Mouse (Mus musculus): Measurements from ENCODE around the gene Trpc4ap. TPM values are rescaled to one million over a fixed set of nuclear protein-coding genes. Genes with fewer than 3 reads are reported as not detected.

Trpc4ap gene
- polyA plus RNA-seq, 1 experiment = 87.8 TPM

DNA sequence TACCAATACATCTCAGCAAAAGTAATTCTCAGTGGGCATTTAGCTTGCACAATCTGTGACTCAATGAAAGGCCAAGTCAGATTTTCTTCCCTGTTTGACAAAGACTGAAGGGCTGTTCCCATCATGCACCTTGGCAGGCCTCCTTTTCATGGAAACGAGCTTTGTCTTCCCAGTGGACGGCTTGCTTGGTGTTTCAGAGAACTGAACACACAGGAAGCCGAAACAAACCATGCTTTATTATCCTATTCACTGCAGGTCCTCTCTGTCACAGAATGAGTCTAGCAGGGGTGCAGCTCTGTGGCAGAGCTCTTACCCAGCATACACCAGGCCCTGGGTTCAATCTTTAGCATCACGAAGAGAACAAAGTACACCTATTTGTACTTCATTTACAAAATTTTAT is 11.4 kb upstream of the Trpc4ap start:
- TF ChIP-seq GATA1 (IDR thresholded peaks at IDR 0.05; ENCODE audit: low read length) = no peak

DNA sequence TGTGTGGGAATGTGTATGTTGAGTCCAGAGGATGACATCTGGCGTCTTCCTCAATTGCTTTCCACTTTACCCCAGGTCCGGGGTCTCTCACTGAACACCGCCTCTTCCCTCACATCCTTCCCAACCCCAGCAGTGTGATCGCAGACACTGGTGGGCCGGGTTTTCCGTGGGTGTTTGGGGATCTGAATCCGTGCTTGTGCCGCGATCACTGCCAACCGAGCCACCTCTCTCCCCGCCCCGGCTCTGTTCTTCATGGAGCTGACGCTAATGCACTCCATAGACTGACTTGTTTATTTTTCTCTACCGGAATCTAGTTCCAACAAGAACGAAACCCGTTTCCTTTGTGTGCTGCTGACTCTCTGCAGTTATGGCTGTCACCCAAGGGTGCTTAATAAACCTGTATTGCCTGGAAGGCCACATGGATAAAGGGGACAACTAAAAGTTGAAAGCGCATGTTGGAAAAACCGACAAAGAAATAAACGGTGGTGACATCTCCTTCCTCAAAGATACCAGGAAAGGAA is 9.3 kb upstream of the Trpc4ap start:
- TF ChIP-seq GATA1 (IDR thresholded peaks at IDR 0.05; ENCODE audit: low read length) = no peak

DNA sequence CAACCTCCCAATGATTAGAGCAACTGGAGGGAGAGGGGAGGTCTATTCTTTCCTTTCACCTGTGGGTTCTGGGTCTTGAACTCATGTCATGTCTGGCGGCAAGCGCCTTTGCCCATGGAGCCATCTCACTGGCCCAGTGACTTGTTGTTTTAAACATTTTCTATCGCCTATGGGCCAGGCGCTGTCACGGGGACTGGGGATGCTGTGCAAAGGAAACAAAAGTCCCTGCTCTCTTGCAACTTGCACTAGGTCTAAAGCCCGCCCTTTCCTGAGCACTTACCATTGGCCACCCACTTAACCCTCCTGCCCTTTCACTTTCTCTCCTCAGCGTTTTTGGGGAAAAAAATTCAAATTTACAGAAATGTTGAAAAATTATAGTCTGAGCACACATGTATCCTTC is 4.7 kb upstream of the Trpc4ap start:
- TF ChIP-seq GATA1 (IDR thresholded peaks at IDR 0.05; ENCODE audit: low read length) = no peak

DNA sequence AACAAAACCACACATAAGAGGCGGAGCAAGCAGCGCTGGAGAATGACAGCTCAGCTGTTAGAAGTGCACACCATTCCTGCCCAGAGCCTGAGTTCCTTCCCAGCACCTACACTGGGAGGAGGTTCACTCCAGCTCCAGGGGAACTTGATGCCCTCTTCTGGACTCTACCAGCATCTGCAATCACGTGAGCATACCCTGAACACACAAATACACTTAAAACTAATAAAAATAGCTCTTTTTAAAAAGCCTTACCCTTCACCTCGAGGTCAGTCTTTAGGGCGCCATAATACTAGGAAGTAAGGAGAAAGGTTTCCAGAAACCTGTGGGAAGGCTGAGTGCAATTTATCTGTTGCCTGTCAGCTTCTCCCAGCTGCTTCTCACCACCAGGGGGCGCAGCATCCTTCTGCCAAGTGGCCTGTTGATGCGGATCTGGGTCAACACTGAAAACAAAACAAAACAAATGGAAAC is 3.9 kb upstream of the Trpc4ap start:
- no peak for TF ChIP-seq GATA1 (IDR thresholded peaks at IDR 0.05; ENCODE audit: low read length)

DNA sequence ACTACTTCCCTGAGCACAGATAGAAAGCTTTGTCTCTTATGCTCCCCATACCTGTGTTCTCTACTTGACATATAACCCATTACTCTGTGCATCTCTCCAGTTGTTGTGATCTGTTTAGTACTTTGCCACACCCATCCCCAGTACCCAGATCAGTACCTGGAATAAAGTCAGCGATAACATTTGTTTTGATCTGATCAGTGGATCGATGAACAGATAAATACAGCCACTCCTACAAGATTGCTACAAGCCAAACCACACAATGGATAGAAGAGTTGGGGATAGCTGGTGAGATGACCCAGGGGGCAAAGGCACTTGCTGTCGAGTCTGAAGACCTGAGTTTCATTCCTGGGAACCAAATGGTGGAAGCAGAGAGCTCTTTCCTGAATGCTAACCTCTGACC is 3.1 kb upstream of the Trpc4ap start:
- no peak for TF ChIP-seq GATA1 (IDR thresholded peaks at IDR 0.05; ENCODE audit: low read length)

DNA sequence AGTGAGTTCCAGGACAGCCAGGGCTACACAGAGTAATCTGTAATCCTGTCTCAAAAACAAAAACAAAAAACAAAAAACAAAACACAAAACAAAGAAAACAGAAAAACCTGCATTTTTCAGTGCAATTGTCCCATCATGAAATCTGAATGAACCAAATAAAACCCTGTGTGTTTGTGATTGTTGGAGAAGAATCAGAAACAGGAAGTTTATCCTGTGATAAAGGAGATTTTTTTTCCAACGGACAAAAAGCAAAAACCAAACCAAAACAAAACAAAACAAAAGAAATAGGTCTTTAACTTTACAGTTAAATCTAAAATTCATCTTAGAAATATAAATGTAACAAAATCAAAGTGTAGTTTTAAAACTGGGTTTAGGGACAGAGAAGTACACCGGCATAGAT is 2.4 kb upstream of the Trpc4ap start:
- TF ChIP-seq GATA1 (IDR thresholded peaks at IDR 0.05; ENCODE audit: low read length) = no peak

DNA sequence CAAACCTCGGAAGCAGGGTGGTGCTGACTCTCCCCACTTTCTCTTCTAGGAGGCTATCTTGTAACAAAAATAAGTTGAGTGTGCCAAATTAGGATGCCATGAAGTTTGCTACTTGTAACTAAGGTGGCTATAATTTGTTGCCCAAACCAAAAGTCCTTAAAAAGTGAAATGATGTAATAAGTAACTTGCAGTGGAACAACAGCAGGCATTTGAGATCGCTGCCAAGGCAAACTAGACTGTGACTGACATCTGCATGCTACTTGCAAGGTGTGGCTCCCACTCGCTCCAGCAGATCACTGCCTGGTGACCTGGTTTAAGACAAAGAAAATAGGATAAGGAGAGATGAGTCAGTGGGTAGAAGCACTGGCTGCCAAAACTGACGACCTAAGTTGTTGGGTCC is 952 bp upstream of the Trpc4ap start:
- no peak for TF ChIP-seq GATA1 (IDR thresholded peaks at IDR 0.05; ENCODE audit: low read length)

DNA sequence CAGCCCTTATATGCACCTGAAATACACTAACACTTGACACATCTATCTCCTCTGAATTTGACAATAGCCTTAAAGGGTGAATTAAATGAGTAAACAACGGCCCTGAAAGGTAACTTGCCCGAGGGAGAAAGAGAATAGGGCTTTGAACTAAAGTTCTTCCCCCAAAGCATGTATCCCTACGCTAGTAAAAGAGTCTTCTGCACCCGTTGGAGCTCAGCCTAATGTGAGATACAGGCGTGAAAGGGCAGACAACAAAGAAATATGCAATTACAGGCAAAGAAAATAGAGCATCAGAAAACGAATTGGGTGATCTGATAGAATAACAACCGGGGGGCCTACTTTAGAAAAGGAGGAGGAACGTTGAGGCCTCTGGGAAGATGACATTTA is 855 bp downstream of the Trpc4ap start:
- no peak for TF ChIP-seq GATA1 (IDR thresholded peaks at IDR 0.05; ENCODE audit: low read length)

DNA sequence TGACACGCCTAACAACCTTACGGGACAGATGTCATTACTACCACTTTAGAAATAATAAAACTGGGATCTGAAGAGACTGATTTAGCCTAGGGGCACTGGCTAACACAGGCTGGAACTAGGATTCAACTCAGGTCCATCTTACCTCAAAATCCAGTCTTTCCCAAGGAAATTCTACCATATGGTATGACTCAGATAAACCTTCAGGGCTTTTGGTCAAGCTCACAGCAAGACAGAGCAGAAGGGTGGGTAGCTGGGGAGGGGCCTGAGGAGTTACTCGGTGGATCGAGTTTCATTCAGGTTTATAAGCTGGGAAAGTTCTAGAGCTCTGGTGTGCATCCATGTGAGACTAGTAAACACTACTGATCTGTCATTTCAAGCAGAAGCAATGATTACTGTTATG is 3.0 kb downstream of the Trpc4ap start:
- no peak for TF ChIP-seq GATA1 (IDR thresholded peaks at IDR 0.05; ENCODE audit: low read length)

DNA sequence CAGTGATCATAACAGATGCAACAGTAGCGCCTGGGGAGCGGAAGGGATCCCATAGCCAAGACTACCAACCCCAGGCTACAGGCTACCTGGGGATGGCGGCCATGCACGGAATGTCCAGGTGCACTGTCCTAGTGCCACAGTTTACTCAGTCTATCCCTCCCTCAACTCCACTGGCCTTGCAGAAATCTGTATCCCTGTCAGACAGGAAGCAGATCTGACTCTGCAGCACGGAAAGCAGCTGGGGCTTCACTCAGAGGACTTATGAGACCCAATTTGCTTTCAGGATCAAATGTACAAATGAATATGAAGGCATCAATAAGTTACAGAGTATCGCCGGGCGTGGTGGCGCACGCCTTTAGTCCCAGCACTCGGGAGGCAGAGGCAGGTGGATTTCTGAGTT is 4.4 kb downstream of the Trpc4ap start:
- TF ChIP-seq GATA1 (IDR thresholded peaks at IDR 0.05; ENCODE audit: low read length) = no peak

DNA sequence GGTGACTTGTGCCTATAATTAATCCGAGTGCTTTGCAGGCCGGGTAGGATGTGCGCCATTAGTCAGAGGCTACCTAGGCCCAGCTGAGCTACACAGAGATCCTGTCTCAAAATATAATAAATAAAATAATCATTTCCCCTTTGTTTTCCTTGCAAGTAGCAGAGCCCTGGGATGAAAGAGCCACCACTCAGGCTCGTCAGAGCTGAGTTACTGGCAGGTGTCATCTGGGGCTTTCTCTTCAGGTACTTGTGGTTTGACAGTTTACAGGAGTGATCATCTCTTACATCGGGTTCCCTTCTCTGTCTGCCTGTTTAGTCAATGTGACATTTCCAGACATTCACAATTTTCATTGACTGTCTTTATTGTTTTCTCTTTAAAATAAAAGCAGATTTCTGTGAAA is 5.6 kb downstream of the Trpc4ap start:
- no peak for TF ChIP-seq GATA1 (IDR thresholded peaks at IDR 0.05; ENCODE audit: low read length)

DNA sequence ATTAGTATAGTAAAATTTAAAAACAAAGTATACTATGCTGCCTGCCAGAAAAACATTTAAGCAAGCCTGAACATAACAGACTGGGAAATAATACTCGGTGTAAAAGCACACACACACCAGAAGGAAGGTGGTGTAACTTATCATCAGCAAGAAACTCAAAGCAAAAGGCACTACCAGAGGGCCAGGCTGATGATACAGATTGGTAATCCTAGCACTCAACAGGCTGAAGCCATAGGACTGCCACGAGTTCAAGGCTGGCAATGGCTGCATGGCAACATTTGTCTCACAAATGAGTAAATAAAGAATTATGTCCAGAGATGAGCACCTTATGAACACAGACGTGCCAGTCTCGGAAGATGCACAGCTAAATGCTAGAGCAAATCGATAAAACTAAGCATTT is 8.4 kb downstream of the Trpc4ap start:
- no peak for TF ChIP-seq GATA1 (IDR thresholded peaks at IDR 0.05; ENCODE audit: low read length)

DNA sequence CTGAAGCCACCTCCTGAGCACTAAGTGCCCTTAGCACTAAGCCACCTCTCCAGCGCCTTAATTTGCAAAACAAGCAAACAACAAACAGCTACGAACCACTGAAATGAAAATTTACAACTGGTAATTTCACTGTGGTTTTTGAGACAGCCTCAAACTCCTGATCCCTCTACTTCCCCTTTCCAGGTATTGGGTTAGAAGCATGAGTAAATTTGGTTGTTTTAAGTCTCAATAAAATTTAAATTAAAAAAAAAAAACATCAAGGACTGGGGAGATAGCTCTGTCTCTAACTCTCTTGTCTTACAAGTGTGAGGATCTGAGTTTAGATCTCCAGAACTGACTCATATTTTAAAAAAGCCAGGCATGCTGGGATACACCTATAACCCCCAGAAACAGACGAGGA is 9.0 kb downstream of the Trpc4ap start:
- TF ChIP-seq GATA1 (IDR thresholded peaks at IDR 0.05; ENCODE audit: low read length) = no peak

DNA sequence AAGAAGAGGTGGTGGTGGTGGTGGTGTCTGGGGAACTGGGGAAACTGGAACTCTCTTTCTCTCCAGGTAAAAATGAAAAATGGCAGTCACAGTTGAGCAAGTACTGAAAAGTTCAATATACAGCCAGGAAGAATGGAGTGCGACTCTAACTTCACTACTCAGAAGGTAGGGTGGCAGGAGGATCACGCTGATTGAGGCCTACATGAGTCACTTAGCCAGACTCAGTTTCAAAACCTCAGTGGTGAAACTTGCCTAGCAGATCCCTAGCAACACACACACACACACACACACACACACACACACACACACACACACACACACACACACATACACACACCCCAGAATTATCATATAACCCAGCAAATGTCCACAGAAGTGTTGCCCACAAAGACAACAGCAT is 10.3 kb downstream of the Trpc4ap start:
- no peak for TF ChIP-seq GATA1 (IDR thresholded peaks at IDR 0.05; ENCODE audit: low read length)

DNA sequence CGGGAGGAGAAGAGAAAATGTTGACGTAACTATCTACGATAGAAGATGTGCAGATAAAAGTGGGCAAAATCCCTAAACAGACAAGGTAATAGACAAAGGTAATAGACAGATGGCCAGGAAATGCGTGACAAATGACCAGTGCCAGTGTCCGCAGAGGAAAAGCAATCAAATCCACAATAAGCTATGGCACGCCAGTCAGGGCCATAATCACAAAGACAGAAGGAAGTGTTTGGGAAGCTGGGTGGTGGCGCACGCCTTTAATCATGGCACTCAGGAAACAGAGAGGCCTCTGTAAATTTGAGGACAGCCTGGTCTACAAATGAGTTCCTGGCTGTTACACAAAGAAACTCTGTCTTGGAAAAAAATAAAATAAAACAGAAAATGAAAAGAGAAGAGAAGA is 11.0 kb downstream of the Trpc4ap start:
- TF ChIP-seq GATA1 (IDR thresholded peaks at IDR 0.05; ENCODE audit: low read length) = no peak

DNA sequence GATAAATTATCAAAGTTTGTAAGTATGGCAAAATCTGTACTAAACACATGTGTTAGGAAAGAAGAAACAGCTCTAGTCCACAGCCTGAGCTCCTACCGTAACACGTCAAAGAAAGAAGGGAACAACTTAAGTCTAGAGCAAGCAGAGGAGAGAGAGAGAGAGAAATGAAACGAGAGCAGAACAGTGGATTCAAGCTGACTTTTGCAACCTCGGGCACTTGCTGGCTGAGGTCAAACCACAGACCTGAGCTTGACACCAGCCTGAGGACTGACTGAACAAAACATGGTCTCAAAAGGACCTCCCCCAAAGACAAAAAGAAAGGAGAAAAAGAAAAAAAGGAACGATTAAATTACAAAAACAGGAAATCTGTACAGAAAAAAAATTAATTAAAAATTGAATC is 11.6 kb downstream of the Trpc4ap start:
- no peak for TF ChIP-seq GATA1 (IDR thresholded peaks at IDR 0.05; ENCODE audit: low read length)

DNA sequence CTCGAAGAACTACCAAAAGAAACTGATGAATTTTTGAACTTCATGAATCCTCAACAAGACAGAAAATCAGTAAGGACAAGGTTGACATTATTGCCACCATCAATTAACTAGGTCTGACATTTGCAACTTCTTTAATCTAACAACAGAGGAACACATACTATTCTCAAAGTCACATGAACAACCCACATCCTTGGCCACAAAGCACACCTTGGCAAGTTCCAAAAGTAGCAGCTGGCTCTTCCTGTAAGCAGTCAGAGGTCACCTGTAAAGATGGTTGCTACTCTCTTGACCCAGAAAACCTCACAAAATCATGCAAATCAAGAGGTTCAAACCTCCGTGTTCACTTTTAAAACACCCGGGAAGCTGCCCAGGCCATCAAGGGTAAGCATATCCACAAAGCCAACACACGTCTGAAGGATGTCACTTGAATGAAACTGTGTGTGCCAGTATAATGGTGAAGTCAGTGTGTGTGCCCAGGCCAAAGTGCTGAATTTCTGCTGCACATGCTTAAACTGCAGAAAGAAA is 12.5 kb downstream of the Trpc4ap start:
- TF ChIP-seq GATA1 (IDR thresholded peaks at IDR 0.05; ENCODE audit: low read length) = no peak

DNA sequence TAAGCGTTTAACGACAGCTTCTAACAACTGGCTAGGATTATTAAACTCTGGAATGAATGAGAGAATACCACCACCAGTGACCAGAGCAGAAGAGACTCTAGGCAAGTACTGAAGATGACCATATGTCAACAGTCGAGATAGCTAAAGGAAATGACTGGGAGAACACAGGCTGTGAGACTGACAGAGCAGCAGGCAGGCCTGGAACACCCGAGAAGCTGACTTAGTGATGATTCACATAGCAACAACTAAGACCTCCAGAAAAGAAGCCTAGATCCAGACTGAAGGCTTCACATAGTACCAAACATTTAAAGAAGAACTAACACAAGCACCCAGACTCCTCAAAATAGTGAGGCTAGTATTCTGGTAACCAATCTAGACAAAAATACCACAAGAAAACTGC is 17.1 kb downstream of the Trpc4ap start:
- no peak for TF ChIP-seq GATA1 (IDR thresholded peaks at IDR 0.05; ENCODE audit: low read length)

Measured in G1E-ER4 (cell line).